Mouse (Mus musculus) liver, adult 2 months (tissue): ENCODE measurements around the gene Polr2f.

Experiments used
- CTCF ChIP-seq: fragments of 200-500 bp; IDR thresholded peaks from 2 replicates; pipeline ENCODE4 v1.5.1; 2011; ENCODE audit warnings: low read depth, low read length, control low read depth
- POLR2A ChIP-seq: fragments of 200-500 bp; IDR thresholded peaks from 2 replicates; pipeline ENCODE4 v1.6.1; 2011; ENCODE audit warnings: low read length, control low read depth; ENCODE audit not compliant: insufficient read depth; ENCODE audit errors: extremely low read depth

DNA sequence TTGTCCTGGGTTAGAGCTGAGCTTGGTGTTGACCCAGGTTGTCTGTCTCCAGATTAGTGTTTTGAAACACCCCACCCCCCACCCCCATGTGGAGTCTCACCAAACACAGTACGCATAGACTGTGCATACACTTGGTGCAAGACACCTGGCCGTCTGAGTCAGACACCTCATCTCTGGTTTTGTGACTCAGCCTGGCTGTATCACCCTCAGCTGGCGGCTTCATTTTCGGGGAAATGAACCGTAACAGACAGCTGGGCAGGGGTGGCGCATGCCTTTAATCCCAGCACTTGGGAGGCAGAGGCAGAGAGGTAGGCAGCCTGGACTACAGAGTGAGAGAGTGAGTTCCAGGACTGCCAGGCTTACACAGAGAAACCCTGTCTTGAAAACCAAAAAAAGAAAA lies 36.1 kb downstream of the Polr2f start:
- TF ChIP-seq CTCF (no peak), POLR2A (no peak)
